Mouse (Mus musculus): ENCODE data around the gene Fndc4.

DNA sequence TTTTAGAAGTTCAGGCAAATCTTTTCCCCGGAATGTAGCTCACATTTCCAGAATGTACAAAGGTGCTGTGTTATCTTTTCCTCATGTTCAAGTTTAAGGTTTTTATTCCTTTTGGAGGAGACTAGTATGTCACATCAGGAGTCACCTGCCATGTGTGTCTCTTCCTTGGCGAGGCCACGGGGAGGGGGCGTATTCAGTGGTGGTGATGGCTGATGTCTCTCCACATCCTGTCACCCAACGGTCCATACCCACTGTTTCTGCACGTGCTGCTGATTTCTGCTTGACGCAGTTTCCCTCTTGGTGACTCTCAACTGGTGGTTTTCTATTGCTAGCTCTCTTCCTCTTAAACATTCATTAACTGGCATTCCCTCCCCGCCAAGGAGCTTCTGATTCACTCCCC lies 16.9 kb upstream of the Fndc4 start:
- no peak for TF ChIP-seq POLR2A (IDR thresholded peaks at IDR 0.05; ENCODE audit: low read depth, low read length)
- TF ChIP-seq CTCF (IDR thresholded peaks at IDR 0.05; ENCODE audit: extremely low read depth, insufficient read depth, insufficient read length, insufficient replicate concordance), result no peak

Measured in spleen, adult 2 months (tissue).